20 mouse cellular contexts compared by ENCODE assay signal in genomic region chr11:24177458-24177857, GRCm38 (mm10).
DNase-seq lines count a peak whose midpoint lies in the region; ATAC-seq and TF ChIP-seq lines count a peak whose summit lies in the region.
"Had no signal": no experiment of that assay in that cellular context is flagged by ENCODE, and none has a peak within 500 bp of the region (broad histone marks: within the 10 kb centered on the region; RNA-seq: fewer than 3 reads in every experiment).

No protein-coding gene starts in this region.

- TF ChIP-seq CTCF in layer of hippocampus, adult 2 months (conservative IDR thresholded peaks at IDR 0.05) = no peak
- TF ChIP-seq CTCF in cortical plate, adult 2 months (IDR thresholded peaks at IDR 0.05; ENCODE audit: extremely low read depth, insufficient read depth, low read length) = no peak

- peaks cover 2% of the 10 kb centered on the region for H3K4me1 ChIP-seq in cortical plate, adult 2 months (ENCODE audit: control insufficient read depth, insufficient read depth, low read length)
- H3K4me1 ChIP-seq in intestine, embryonic 15.5 days (replicated peaks) = no peaks in the 10 kb centered on the region
- H3K4me1 ChIP-seq: embryonic facial prominence, embryonic 10.5 days; embryonic facial prominence, embryonic 12.5 days had no signal

- 85% methylated on average over 4 of the region's 4 CpGs for WGBS in intestine, embryonic 15.5 days

- no peaks in the 10 kb centered on the region for H3K36me3 ChIP-seq in intestine, embryonic 15.5 days

- H3K9ac ChIP-seq in intestine, embryonic 15.5 days = no peak overlapping the region
- H3K9ac ChIP-seq: embryonic facial prominence, embryonic 12.5 days; forebrain, embryonic 13.5 days; forebrain, embryonic 15.5 days had no signal

- no peak for TF ChIP-seq POLR2A in cortical plate, adult 2 months (IDR thresholded peaks at IDR 0.05; ENCODE audit: extremely low read depth, insufficient read depth, low read length)

- H3K27ac ChIP-seq in layer of hippocampus, adult 2 months = peak overlapping the region; percentile 64
- H3K27ac ChIP-seq in cortical plate, adult 2 months (ENCODE audit: insufficient read depth, low read length) = 0 out of 2 replicates have a peak overlapping the region, but pooled peaks have one; percentile 27
- H3K27ac ChIP-seq in intestine, embryonic 15.5 days = no peak overlapping the region
- H3K27ac ChIP-seq: embryonic facial prominence, embryonic 10.5 days; embryonic facial prominence, embryonic 12.5 days; forebrain, embryonic 13.5 days; forebrain, embryonic 15.5 days had no signal

- H3K9me3 ChIP-seq in intestine, embryonic 15.5 days = no peaks in the 10 kb centered on the region
- H3K9me3 ChIP-seq: embryonic facial prominence, embryonic 10.5 days; embryonic facial prominence, embryonic 12.5 days; forebrain, embryonic 13.5 days; forebrain, embryonic 15.5 days had no signal

- no peak overlapping the region for H3K4me2 ChIP-seq in intestine, embryonic 15.5 days (replicated peaks)
- H3K4me2 ChIP-seq: embryonic facial prominence, embryonic 12.5 days; forebrain, embryonic 13.5 days; forebrain, embryonic 15.5 days had no signal

- no peak for DNase-seq in frontal cortex, adult 2 months (ENCODE audit: extremely low spot score in 1 of 2, low spot score in 1 of 2)
- no peak for DNase-seq in layer of hippocampus, adult 2 months (ENCODE audit: low spot score in 2 of 2)
- no peak for DNase-seq in layer of hippocampus, postnatal 25 days (ENCODE audit: extremely low spot score in 1 of 2, low spot score in 1 of 2)
- peak; percentile 59 for DNase-seq in brain, adult 2 months (ENCODE audit: low read depth, low spot score)
- DNase-seq: adrenal gland, adult 2 months; adrenal gland, postnatal 10 days; adrenal gland, postnatal 36 days; cerebellum, adult 11 months; cerebellum, adult 18-20 months; cerebellum, adult 8-10 months; cerebellum, adult 9-11 months; cerebellum, postnatal 14 days; cerebellum, postnatal 36 days had no signal

- H3K4me3 ChIP-seq in layer of hippocampus, adult 2 months = no peak overlapping the region
- no peak overlapping the region for H3K4me3 ChIP-seq in cortical plate, adult 2 months (ENCODE audit: insufficient read depth, low read length)
- H3K4me3 ChIP-seq in intestine, embryonic 15.5 days (replicated peaks) = no peak overlapping the region
- H3K4me3 ChIP-seq: embryonic facial prominence, embryonic 10.5 days; embryonic facial prominence, embryonic 12.5 days; forebrain, embryonic 13.5 days; forebrain, embryonic 15.5 days had no signal

- H3K27me3 ChIP-seq in intestine, embryonic 15.5 days (replicated peaks) = no peaks in the 10 kb centered on the region
- H3K27me3 ChIP-seq: embryonic facial prominence, embryonic 12.5 days; forebrain, embryonic 13.5 days; forebrain, embryonic 15.5 days had no signal

- ATAC-seq in frontal cortex, adult (ENCODE audit: low TSS enrichment) = peak; percentile 69
- ATAC-seq in intestine, embryonic 15.5 days = no peak
- ATAC-seq: forebrain, embryonic 13.5 days; forebrain, embryonic 15.5 days had no signal
